Mouse (Mus musculus) cortical plate, adult 2 months (tissue): Measurements from ENCODE around the gene Upb1. TPM values are rescaled to one million over a fixed set of nuclear protein-coding genes. Genes with fewer than 3 reads are reported as not detected.

Experiments used
- H3K27ac ChIP-seq: fragments of 200-500 bp; 2 replicates; pipeline ENCODE4 v1.5.1; 2012; ENCODE audit warnings: low read length, control low read depth, inconsistent platforms; ENCODE audit not compliant: insufficient read depth
- H3K4me1 ChIP-seq: fragments of 200-500 bp; 2 replicates; pipeline ENCODE4 v1.6.1; 2011; ENCODE audit warnings: low read length; ENCODE audit not compliant: control insufficient read depth, insufficient read depth
- H3K4me3 ChIP-seq: fragments of 200-500 bp; 2 replicates; pipeline ENCODE4 v1.5.1; 2011; ENCODE audit warnings: mild to moderate bottlenecking, low read length, control low read depth; ENCODE audit not compliant: insufficient read depth
- CTCF ChIP-seq: fragments of 200-500 bp; IDR thresholded peaks from 2 replicates; pipeline ENCODE4 v1.5.1; 2011; ENCODE audit warnings: mild to moderate bottlenecking, control low read depth, low read length; ENCODE audit not compliant: insufficient read depth; ENCODE audit errors: extremely low read depth
- POLR2A ChIP-seq: fragments of 200-500 bp; IDR thresholded peaks from 2 replicates; pipeline ENCODE4 v1.6.1; 2011; ENCODE audit warnings: mild to moderate bottlenecking, low read length, control low read depth; ENCODE audit not compliant: insufficient read depth; ENCODE audit errors: extremely low read depth
- polyA plus RNA-seq: library from polyadenylated mRNA; depleted of rRNA; stranded (reverse); fragments of >200 nt; gene quantifications from 2 replicates; pipeline ENCODE4 v1.2.3, GENCODE M21; 2012

The Upb1 gene
- polyA plus RNA-seq, 1 experiment: 0.31 TPM

DNA sequence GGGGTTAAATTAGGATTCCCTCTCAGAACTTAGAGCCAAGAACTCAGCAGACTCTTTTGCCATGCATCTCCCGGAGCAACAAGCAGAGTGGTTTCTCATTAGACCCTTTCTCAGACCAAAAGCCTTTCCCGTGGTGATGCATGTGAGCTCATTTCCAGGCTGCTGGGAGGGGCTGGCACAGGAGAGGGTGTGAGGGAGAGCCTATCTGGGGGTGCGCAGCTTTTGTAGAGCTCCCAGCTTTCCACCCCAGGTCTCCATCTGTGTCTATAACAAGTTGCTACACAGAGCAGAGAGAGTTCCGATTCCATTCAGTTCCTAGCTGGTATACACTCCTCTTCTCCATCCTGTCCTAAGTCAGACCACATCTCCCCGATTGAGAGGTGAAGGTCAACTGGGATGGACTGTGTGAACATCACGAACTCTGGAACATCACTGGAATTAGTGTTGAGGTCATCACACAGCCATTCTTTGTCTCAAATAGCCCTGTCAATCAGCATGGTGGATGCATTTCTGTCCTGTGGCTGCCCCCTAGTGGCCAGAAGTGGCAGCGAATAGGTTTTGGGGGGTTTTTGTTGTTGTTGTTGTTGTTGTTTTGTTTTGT, 38.4 kb downstream of the Upb1 start:
- Histone ChIP-seq H3K27ac (no peak overlapping the region), H3K4me1 (no peaks in the 10 kb centered on the region), H3K4me3 (no peak overlapping the region)
- TF ChIP-seq POLR2A (no peak), CTCF (peak; percentile 83)

DNA sequence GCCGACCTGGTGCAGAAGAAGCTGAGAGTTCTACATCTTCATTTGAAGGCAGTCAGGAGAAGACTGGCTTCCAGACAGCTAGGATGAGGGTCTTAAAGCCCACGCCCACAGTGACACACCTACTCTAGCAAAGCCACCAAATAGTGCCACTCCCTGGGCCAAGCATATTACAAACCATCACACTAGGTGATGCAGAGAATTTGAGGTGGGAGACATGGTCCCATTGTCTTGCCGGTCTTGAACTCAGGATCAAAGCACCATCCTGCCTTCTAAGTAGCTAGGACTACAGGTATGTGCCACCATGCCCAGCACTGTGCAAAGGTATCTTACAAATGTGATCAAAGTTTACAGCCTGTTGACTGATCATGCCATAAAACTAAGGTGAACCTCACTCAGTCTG, 39.8 kb downstream of the Upb1 start:
- Histone ChIP-seq H3K27ac (no peak overlapping the region), H3K4me3 (no peak overlapping the region), H3K4me1 (no peaks in the 10 kb centered on the region)
- no peak for TF ChIP-seq CTCF
- TF ChIP-seq POLR2A: no peak

GRCm38 (mm10) chr10:75441800-75442199, 40.9 kb downstream of the Upb1 start:
- no peak for TF ChIP-seq CTCF
- Histone ChIP-seq H3K4me1 (no peaks in the 10 kb centered on the region), H3K4me3 (no peak overlapping the region), H3K27ac (no peak overlapping the region)

DNA sequence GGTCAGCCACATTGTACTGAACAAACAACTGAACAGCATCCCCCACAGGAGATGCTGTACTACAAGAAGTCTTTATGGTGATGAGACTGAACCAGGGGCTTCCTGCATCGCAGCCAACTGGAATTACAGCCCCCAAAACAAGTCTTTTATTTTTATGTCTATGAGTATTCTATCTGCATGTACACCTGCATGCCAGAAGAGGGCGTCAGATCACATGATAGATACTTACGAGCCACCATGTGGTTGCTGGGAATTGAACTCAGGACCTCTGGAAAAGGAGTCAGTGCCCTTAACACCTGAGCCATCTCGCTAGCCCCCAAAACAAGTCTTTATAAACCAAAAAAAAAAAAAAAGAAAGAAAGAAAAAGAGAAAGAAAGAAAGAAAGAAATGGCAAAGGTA, 42.1 kb downstream of the Upb1 start:
- Histone ChIP-seq H3K4me1 (no peaks in the 10 kb centered on the region), H3K27ac (no peak overlapping the region), H3K4me3 (no peak overlapping the region)
- no peak for TF ChIP-seq POLR2A
- TF ChIP-seq CTCF: no peak

DNA sequence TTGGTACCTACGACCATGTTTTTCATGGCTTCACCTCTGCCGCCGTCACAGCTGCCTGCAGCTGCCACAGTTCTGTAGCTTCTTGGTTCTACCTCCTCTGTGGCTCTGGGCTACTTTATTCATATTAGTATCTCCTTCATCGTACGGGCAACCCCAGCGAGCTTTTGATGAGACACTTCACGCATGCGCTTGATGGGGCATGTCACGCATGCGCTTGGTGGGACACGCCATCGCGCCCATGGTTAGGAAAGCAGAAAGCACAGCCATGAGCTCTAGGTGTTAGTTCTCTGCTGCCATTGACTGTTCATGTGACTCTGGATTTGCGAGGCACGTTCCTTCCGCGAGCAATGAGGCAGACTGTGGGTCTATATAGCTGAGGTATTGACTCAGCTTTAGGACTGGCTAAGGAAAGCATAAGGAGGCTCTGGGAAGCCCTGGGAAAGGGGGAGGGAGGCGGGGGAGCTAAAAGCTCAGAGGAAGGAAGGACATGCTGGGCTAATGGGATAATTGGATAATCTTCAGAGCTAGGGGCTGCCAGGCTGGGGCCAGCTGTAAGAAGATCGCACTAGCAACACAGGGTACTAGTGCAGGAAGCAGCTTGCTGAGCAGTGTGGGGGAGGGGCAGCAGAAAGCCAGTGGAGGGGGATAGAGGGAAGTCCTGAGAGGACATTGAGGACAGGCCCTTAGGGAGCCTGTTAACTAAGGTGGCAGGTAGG, 43.4 kb downstream of the Upb1 start:
- H3K4me1 ChIP-seq: no peaks in the 10 kb centered on the region
- TF ChIP-seq POLR2A: no peak
- TF ChIP-seq CTCF: no peak
- H3K27ac ChIP-seq: no peak overlapping the region
- no peak overlapping the region for H3K4me3 ChIP-seq

- no peaks in the 10 kb centered on the region for H3K4me1 ChIP-seq
- H3K27ac ChIP-seq: no peak overlapping the region
- no peak for TF ChIP-seq CTCF
- TF ChIP-seq POLR2A: no peak
- no peak overlapping the region for H3K4me3 ChIP-seq
Observed at GRCm38 (mm10) chr10:75445030-75445429, 44.1 kb downstream of the Upb1 start.

GRCm38 (mm10) chr10:75446501-75447083, 45.7 kb downstream of the Upb1 start:
- H3K27ac ChIP-seq: no peak overlapping the region
- no peaks in the 10 kb centered on the region for H3K4me1 ChIP-seq
- no peak for TF ChIP-seq CTCF
- no peak for TF ChIP-seq POLR2A
- H3K4me3 ChIP-seq: no peak overlapping the region

GRCm38 (mm10) chr10:75447489-75447888, 46.6 kb downstream of the Upb1 start:
- Histone ChIP-seq H3K27ac (no peak overlapping the region), H3K4me1 (no peaks in the 10 kb centered on the region), H3K4me3 (no peak overlapping the region)
- TF ChIP-seq CTCF (no peak), POLR2A (no peak)

DNA sequence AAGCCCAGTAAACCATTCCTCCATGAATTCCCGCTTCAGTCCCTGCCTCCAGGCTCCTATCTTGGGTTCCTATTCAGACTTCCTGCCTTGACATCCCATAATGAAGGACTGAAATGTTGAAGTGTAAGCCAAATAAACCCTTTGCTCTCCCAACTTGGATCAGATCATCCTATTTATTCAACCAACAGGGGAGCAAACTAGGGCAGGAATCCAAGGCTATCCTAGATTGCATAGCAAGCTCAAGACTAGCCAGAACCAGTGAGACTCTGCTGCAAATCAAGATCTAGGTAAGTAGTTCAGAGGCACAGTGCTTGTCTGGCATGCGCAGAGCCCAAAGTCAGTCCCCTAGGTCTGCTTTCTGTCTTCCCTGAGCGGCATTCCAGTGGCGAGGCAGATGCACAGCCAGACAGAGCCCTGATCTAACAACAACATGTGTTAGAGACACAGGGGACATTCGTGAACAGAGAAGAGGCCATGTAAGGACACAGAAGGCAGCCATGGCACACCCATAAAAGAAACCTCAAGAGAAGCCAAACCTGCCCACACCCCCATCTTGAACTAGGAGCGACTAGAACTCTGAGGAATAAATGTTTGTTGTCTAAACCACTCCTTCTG, 48.0 kb downstream of the Upb1 start:
- TF ChIP-seq POLR2A (no peak), CTCF (no peak)
- Histone ChIP-seq H3K4me1 (no peaks in the 10 kb centered on the region), H3K27ac (no peak overlapping the region), H3K4me3 (no peak overlapping the region)

DNA sequence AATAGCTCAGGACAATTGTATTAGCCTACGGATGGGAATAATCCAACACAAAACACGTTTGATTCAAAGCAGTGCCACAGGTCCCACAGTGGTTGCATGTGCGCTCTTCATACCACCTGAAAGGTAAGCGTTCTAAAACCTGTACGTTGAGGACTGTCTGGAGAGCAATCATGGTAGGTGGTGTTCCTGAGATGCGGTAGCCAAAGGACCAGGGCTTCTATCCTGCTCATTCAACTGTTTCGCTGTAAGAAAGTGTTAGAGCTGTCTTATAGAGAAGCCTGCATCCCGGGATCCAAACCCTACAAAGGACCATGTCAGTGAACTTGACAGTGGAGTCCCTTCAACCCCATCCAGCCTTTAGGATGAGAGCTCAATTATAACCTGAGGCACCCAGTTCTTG, 49.4 kb downstream of the Upb1 start:
- no peak overlapping the region for H3K27ac ChIP-seq
- no peaks in the 10 kb centered on the region for H3K4me1 ChIP-seq
- H3K4me3 ChIP-seq: no peak overlapping the region
- TF ChIP-seq CTCF (no peak), POLR2A (no peak)
